Mouse (Mus musculus) cerebellum, postnatal 14 days (tissue): ENCODE measurements around the gene Max.

Source experiments
- DNase-seq, 2 experiments: peaks; one replicate each; pipeline ENCODE4 v3.0.0; 2021; ENCODE audit warnings: mixed read lengths in 2 of 2

Max gene

DNA sequence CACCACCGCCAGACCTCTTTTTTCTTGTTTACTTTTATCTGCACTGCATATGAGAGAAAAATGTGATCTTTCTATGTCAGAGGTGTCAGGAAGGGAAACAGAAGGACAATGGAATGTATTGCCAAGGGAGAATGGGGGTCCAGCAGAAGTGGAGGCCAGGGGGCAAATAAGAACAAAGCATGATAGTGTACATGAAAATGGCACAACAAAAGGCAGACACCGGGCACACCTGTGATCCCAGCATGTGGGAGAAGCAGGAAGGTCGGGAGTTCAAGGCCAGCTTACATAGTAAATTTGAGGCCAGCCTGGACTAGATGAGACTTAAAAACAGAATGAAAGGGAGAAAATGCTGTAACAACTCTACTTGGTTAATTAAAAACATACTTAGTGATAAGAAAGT lies 43.1 kb downstream of the Max start:
- no peak for DNase-seq

GRCm38 (mm10) chr12:76918113-76918512 lies 43.9 kb downstream of the Max start:
- peak in 1 of 2 experiments; percentile 42 for DNase-seq

- DNase-seq, result no peak
Measured at GRCm38 (mm10) chr12:76916163-76916562, 45.8 kb downstream of the Max start.

GRCm38 (mm10) chr12:76912193-76912592 lies 49.8 kb downstream of the Max start:
- peak in 1 of 2 experiments; percentile 27 for DNase-seq

- peak; percentile 82 to 91 for DNase-seq
Measured at GRCm38 (mm10) chr12:76911171-76911726, 50.8 kb downstream of the Max start.

DNA sequence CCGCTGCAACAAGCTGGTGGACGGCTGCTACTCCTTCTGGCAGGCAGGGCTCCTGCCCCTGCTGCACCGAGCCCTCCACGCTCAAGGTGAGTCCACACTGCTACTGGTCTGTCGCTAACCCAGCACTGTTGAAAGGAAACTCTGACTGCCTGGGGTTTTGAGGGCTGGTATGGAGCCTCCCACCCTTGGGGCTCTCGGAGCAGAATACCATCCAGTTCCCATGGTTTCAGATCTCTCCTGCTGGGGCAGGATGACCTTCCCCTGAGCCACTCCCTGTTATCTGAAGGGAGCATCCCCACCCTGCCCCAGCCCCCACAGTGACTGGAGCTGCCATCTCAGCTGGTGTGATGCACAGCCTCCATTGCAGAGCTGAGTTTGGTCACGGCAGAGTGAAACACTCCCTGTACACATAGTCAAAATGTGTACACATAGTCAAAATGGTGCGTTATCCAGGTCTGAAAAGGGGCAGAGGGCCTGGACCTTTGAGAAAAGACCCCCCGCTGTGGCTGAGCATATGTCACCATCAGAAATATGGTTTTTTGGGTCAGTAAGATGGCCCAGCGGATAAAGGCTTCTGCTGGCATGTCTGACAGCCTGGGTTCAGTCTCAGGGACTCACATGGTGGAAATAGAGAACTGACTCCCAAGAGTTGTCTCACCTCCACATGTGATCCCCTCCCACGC lies 51.6 kb downstream of the Max start:
- DNase-seq, result peak; percentile 73 to 78

DNA sequence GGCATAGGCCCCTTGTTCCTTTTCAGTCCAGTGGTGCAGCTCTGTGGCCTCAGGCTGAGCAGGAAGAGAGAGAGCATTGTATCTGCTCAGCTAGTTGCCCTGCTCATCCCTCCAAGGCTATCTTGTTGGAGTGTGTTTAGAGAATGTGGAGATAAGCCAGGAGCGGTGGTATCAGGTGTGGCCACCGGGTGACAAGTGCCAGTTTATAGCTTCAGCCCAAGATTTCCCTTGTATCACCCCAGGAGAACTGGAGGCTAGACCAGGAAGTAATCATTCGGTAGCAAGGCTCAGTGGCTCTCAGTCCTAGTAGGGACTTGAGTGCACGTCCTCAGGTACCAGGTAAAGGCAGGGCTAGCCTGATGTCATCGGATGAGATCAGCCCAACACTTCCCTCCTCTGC lies 52.8 kb downstream of the Max start:
- peak in 1 of 2 experiments; percentile 6 for DNase-seq

DNA sequence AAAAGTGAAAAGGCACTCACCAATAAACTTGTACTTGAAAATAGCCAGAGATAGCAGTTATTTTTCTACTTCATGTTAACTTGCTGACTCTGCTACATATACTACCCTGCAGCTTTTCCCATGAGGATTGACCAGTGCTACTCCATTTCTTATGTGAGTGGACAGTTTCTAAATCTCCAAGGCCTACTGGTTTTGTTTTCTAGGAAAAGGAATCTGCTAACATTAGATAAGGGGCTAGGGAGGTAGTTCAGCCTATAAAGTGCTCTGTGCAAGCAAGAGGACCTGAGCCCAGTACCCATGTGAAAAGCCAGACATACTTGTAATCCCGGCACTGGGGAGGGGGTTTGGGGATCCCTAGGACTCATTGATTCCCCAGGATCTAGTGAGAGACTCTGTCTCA lies 55.7 kb downstream of the Max start:
- DNase-seq, result no peak

- no peak for DNase-seq
Measured at GRCm38 (mm10) chr12:76901508-76902294, 60.3 kb downstream of the Max start.

DNA sequence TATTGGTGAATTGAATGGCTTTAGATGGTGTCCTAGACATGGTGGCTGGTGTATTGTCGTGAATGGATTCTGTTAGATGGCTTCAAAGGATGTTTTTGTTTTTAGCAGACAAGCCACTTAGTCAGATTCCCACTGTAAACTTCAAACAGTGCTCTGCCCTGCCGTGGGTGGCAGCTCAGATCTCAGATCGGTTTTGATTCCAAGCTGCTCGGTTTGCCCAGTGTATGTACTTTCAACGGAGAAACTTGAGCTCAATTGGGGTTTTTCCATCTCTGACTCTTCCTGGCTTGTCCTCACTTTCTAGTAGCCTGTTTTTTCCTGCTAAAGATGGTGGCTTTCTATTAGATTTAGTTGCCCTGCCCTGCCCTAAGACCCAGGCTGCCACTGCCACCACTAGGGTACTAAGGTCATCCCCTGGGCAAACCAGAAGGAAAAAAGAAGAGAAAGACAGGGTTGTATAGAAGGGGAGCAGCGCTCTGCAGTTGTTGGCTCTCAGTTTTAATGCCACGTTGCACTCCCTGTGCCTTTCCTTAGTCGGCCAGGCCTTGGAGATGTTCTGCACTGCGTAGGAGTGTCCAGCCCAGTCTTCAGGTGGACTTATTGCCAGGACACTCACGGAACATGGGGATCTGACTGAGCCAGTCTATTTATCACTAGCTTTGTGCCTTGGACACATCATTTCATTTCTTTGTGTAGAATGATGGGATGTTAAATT lies 62.6 kb downstream of the Max start:
- no peak for DNase-seq

GRCm38 (mm10) chr12:76898141-76898540 lies 63.9 kb downstream of the Max start:
- DNase-seq, result peak in 1 of 2 experiments; percentile 60

DNA sequence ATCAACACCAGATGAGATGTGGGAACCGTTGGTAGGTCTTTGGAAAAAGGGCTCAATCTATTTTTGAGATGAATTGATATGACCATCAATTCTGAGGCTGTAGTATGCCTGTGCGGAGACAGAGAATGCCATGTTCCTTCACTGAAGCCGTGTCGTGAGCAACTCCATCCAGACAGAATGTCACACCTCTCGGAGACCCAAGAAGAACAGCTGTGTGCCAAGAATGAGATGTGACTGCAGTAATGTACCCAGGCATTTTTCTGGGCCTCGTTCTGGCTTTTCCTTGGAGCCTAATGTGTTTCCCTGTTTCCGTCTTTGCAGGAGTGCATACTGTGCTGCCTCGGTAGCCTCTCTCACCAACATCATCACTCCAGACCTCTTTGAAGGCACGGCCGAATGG lies 65.0 kb downstream of the Max start:
- no peak for DNase-seq

- no peak for DNase-seq
Measured at GRCm38 (mm10) chr12:76896566-76896965, 65.4 kb downstream of the Max start.

DNA sequence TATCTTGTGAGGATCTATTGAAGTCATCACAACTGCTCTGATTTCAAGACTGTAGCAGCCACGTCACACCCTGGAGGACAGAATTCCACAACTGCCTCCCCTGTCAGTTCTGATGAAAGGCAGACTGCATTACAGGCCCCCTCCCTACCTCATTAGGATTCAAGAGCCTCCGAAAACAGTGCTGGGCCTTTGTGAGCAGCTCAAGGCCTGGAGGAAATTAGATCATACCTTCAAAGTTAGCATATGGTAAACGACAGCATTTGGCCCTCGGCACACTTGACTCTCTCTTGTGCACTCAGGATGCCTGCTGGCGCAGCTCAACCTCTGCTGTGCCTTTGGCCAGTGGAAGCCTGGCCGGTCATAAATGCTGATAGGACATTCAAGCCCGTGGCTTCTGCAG lies 66.2 kb downstream of the Max start:
- DNase-seq, result peak; percentile 63 to 77

DNA sequence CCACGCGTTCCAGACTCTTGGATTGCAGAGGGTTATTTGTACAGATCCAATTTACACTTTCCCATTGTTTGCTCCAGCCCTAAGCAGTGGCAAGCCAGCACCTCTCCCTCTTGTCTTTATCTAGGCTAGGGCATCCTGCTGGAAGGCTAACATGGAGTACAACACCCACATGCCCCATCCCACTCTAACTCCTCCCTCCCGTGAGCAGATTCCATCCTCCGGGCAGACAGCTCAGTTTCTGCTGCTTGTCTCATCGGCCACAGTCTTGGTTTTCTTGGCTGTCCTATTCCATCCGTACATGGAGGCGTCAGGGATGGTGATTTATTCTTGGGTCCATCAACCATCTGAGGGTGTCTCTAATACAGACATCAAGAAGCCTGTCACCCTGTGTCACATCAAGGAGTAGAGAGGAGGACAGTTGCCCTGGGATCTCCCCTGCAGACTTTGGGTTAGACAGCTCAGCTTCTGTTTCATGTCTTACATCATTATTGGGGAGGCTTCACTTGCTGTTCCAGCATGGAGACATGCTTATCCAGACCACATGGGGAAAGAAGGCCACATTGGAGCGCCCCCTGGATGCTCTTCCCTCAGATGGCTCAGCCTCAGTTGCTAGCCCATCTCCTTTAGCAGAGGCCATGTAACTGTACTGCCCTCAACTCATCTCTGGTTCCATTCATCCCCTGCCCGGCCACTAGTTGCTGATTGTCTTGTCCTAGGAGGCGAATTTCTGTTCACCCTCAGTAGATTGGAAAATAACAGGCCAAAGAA lies 67.0 kb downstream of the Max start:
- no peak for DNase-seq

DNA sequence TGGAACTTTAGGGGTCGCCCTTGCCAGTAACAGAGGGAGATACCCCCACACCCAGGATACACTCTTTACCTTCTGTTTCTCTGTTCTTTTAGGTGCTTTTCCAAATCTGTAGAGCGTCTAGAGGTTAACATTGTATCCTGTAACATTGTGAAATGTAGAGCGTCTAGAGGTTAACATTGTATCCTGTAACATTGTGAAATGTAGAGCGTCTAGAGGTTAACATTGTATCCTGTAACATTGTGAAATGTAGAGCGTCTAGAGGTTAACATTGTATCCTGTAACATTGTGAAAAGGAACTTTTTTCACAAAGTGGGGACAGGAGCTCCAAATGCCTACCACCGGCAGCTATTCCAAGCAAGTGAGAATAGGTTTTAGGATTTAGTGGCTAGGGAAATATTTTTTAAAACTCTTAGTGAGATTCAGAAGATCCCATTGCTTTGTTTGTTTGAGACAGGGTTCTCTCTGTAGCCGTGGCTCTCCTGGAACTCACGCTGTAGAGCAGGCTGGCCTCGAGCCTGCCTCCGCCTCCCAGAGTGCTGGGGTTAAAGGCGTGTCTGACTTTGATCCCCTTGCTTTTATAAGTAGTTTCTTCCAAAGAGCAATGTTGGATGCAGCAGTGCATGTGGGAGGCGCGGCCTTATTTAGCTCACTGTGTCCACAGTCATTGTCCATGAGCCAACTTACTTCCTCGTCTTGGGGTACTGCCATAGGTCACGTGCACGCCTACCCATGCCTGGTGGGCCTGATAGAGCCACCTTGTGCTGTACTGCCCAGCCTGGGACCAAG lies 68.9 kb downstream of the Max start:
- no peak for DNase-seq

GRCm38 (mm10) chr12:76891160-76891559 lies 70.8 kb downstream of the Max start:
- DNase-seq, result no peak

- DNase-seq, result no peak
Measured at GRCm38 (mm10) chr12:76889404-76890184, 72.4 kb downstream of the Max start.

GRCm38 (mm10) chr12:76887941-76888340 lies 74.1 kb downstream of the Max start:
- no peak for DNase-seq
